Mouse (Mus musculus): ENCODE results near the gene Rps27. TPM values are rescaled to one million over a fixed set of nuclear protein-coding genes. Genes with fewer than 3 reads are reported as not detected.
"Not testable (repeated sequence)": the region's sequence is repeated elsewhere in the genome, so short reads cannot be mapped to it uniquely, and the experiment has no call there.

Rps27 gene
- total and polyA plus RNA-seq, 2 experiments from 2014 or later: 821 to 2,807 TPM

- Histone ChIP-seq H3K4me3 (ENCODE audit: low read depth, low read length) (peak overlapping the region; percentile 92), H3K27me3 (ENCODE audit: insufficient read depth, low read length) (no peaks in the 10 kb centered on the region), H3K4me1 (ENCODE audit: insufficient read depth, low read length) (peaks cover 9% of the 10 kb centered on the region), H3K9ac (replicated peaks; ENCODE audit: low read length, poor library complexity, severe bottlenecking) (peak overlapping the region; percentile 84), H3K9me3 (ENCODE audit: low read length) (no peaks in the 10 kb centered on the region), H3K4me2 (ENCODE audit: low read depth, low read length, poor library complexity, severe bottlenecking) (peak overlapping the region; percentile 81), H3K36me3 (ENCODE audit: insufficient read depth, low read length) (peaks cover 30% of the 10 kb centered on the region), H3K27ac (ENCODE audit: low read depth, low read length) (peak overlapping the region; percentile 88)
- no peak for DNase-seq (ENCODE audit: low spot score)
- peak; percentile 45 for ATAC-seq (ENCODE audit: low FRiP score)
- TF ChIP-seq CTCF (IDR thresholded peaks at IDR 0.05): no peak
- under 1% methylated on average over 39 of the region's 41 CpGs for WGBS
Measured at GRCm38 (mm10) chr3:90254419-90255193, 41.2 kb upstream of the Rps27 start.

- Histone ChIP-seq H3K4me2 (ENCODE audit: low read depth, low read length, poor library complexity, severe bottlenecking) (peak within 1 kb of the TSS; percentile 81), H3K4me3 (ENCODE audit: low read depth, low read length) (peak within 1 kb of the TSS; percentile 92), H3K27me3 (ENCODE audit: insufficient read depth, low read length) (no peaks in the 10 kb centered on the region), H3K9ac (replicated peaks; ENCODE audit: low read length, poor library complexity, severe bottlenecking) (peak within 1 kb of the TSS; percentile 84), H3K36me3 (ENCODE audit: insufficient read depth, low read length) (peaks cover 23% of the 10 kb centered on the region), H3K27ac (ENCODE audit: low read depth, low read length) (peak within 1 kb of the TSS; percentile 88), H3K9me3 (ENCODE audit: low read length) (no peaks in the 10 kb centered on the region), H3K4me1 (ENCODE audit: insufficient read depth, low read length) (peaks cover 9% of the 10 kb centered on the region)
- WGBS: 1% methylated on average over 39 of the region's 40 CpGs
- ATAC-seq (ENCODE audit: low FRiP score) (peak; percentile 96), DNase-seq (ENCODE audit: low spot score) (peak; percentile 98)
- no peak for TF ChIP-seq CTCF (IDR thresholded peaks at IDR 0.05)
Measured at GRCm38 (mm10) chr3:90253653-90254418, 40.4 kb upstream of the Rps27 start, which contains the start of gene Crtc2. TSS of gene Crtc2 (plus strand) at chr3:90254163.

GRCm38 (mm10) chr3:90253174-90253573, 39.7 kb upstream of the Rps27 start:
- DNase-seq (ENCODE audit: low spot score); H3K4me3 ChIP-seq (ENCODE audit: low read depth, low read length); H3K4me1 ChIP-seq (ENCODE audit: insufficient read depth, low read length); H3K27ac ChIP-seq (ENCODE audit: low read depth, low read length); H3K27me3 ChIP-seq (ENCODE audit: insufficient read depth, low read length); H3K9me3 ChIP-seq (ENCODE audit: low read length); H3K9ac ChIP-seq (replicated peaks; ENCODE audit: low read length, poor library complexity, severe bottlenecking); ATAC-seq (ENCODE audit: low FRiP score): not testable (repeated sequence)
- WGBS: 77% methylated on average over 1 of the region's 1 CpGs
- Histone ChIP-seq H3K36me3 (ENCODE audit: insufficient read depth, low read length) (peaks cover 17% of the 10 kb centered on the region), H3K4me2 (ENCODE audit: low read depth, low read length, poor library complexity, severe bottlenecking) (peak overlapping the region; percentile 81; the same call in 1 of the 2 replicates)

- H3K4me2 ChIP-seq (ENCODE audit: low read depth, low read length, poor library complexity, severe bottlenecking); H3K27ac ChIP-seq (ENCODE audit: low read depth, low read length); H3K4me3 ChIP-seq (ENCODE audit: low read depth, low read length); H3K9me3 ChIP-seq (ENCODE audit: low read length); ATAC-seq (ENCODE audit: low FRiP score); DNase-seq (ENCODE audit: low spot score); H3K4me1 ChIP-seq (ENCODE audit: insufficient read depth, low read length); H3K9ac ChIP-seq (replicated peaks; ENCODE audit: low read length, poor library complexity, severe bottlenecking); H3K27me3 ChIP-seq (ENCODE audit: insufficient read depth, low read length): not testable (repeated sequence)
- H3K36me3 ChIP-seq (ENCODE audit: insufficient read depth, low read length): peaks cover 17% of the 10 kb centered on the region
- 95% methylated on average over 2 of the region's 2 CpGs for WGBS
Measured at GRCm38 (mm10) chr3:90252659-90253058, 39.2 kb upstream of the Rps27 start.

GRCm38 (mm10) chr3:90251731-90252226, 38.3 kb upstream of the Rps27 start:
- not testable (repeated sequence) for H3K4me1 ChIP-seq (ENCODE audit: insufficient read depth, low read length); ATAC-seq (ENCODE audit: low FRiP score); H3K4me2 ChIP-seq (ENCODE audit: low read depth, low read length, poor library complexity, severe bottlenecking); H3K9me3 ChIP-seq (ENCODE audit: low read length); H3K27ac ChIP-seq (ENCODE audit: low read depth, low read length); H3K4me3 ChIP-seq (ENCODE audit: low read depth, low read length); H3K9ac ChIP-seq (replicated peaks; ENCODE audit: low read length, poor library complexity, severe bottlenecking); H3K27me3 ChIP-seq (ENCODE audit: insufficient read depth, low read length); H3K36me3 ChIP-seq (ENCODE audit: insufficient read depth, low read length); DNase-seq (ENCODE audit: low spot score)
- WGBS: 93% methylated on average over 9 of the region's 12 CpGs

GRCm38 (mm10) chr3:90250791-90251190, 37.3 kb upstream of the Rps27 start:
- Histone ChIP-seq H3K4me2 (ENCODE audit: low read depth, low read length, poor library complexity, severe bottlenecking) (no peak overlapping the region), H3K9ac (replicated peaks; ENCODE audit: low read length, poor library complexity, severe bottlenecking) (no peak overlapping the region), H3K4me1 (ENCODE audit: insufficient read depth, low read length) (peaks cover 9% of the 10 kb centered on the region), H3K27ac (ENCODE audit: low read depth, low read length) (no peak overlapping the region), H3K36me3 (ENCODE audit: insufficient read depth, low read length) (peaks cover 8% of the 10 kb centered on the region; the same call in 1 of the 2 replicates), H3K4me3 (ENCODE audit: low read depth, low read length) (no peak overlapping the region), H3K9me3 (ENCODE audit: low read length) (no peaks in the 10 kb centered on the region), H3K27me3 (ENCODE audit: insufficient read depth, low read length) (no peaks in the 10 kb centered on the region)
- ATAC-seq (ENCODE audit: low FRiP score): no peak
- 87% methylated on average over 6 of the region's 6 CpGs for WGBS
- DNase-seq (ENCODE audit: low spot score): no peak
- TF ChIP-seq CTCF (IDR thresholded peaks at IDR 0.05): no peak

Measured in midbrain, postnatal 0 days (tissue).